Mouse (Mus musculus) kidney, postnatal 0 days (tissue): ENCODE measurements at regions not wholly inside any gene's neighbourhood (a gene's known extent, or its start where the extent isn't known, plus 50 kb on each side); places are given as distances from the start of the nearest gene placed in this dataset.

Source experiments
- ATAC-seq: fragments of 200-750 bp; cut with Nextera tagmentation; replicated peaks from 2 replicates; pipeline ENCODE4 v1.8.0; 2017; ENCODE audit warnings: low read depth, moderate number of reproducible peaks, moderate TSS enrichment, moderate library complexity; ENCODE audit not compliant: low FRiP score
- DNase-seq: peaks from one replicate; pipeline ENCODE4 v3.0.0-alpha.2; 2016; ENCODE audit warnings: low spot score
- H3K27ac ChIP-seq: fragments of 300-500 bp; sonication (generic); 2 replicates; pipeline ENCODE4 v1.5.1; 2014; ENCODE audit warnings: mild to moderate bottlenecking
- H3K27me3 ChIP-seq: fragments of 300-500 bp; sonication (generic); 2 replicates; pipeline ENCODE4 v1.6.1; 2014; ENCODE audit warnings: low read length, mixed read lengths; ENCODE audit not compliant: insufficient read depth
- H3K36me3 ChIP-seq: fragments of 300-500 bp; sonication (generic); 2 replicates; pipeline ENCODE4 v1.6.1; 2014; ENCODE audit warnings: low read length, mixed read lengths; ENCODE audit not compliant: insufficient read depth
- H3K4me1 ChIP-seq: fragments of 300-500 bp; sonication (generic); replicated peaks from 2 replicates; pipeline ENCODE4 v1.6.1; 2014; ENCODE audit warnings: antibody characterized with exemption, low read length, mixed read lengths; ENCODE audit not compliant: insufficient read depth
- H3K4me2 ChIP-seq: fragments of 300-500 bp; sonication (generic); 2 replicates; pipeline ENCODE4 v1.6.1; 2014; ENCODE audit warnings: mild to moderate bottlenecking, low read length, moderate library complexity, mixed read lengths
- H3K4me3 ChIP-seq: fragments of 300-500 bp; sonication (generic); replicated peaks from 2 replicates; pipeline ENCODE4 v1.5.1; 2014; ENCODE audit warnings: low read depth, low read length
- H3K9ac ChIP-seq: fragments of 300-500 bp; sonication (generic); 2 replicates; pipeline ENCODE4 v1.6.1; 2014; ENCODE audit warnings: low read depth, low read length
- H3K9me3 ChIP-seq: fragments of 300-500 bp; sonication (generic); replicated peaks from 2 replicates; pipeline ENCODE4 v1.6.1; 2016; ENCODE audit warnings: low read length, inconsistent platforms, mixed read lengths
- CTCF ChIP-seq: IDR thresholded peaks from 2 replicates; pipeline ENCODE4 v1.5.1; 2016; ENCODE audit warnings: antibody characterized with exemption, low read depth, mild to moderate bottlenecking, moderate library complexity
- WGBS: fragments of 180-500 bp; shearing (Covaris S2); extraction: QIAGEN DNeasy Blood & Tissue Kit; methylation state at CpG from one replicate; pipeline ENCODE4 v1.1.7; 2014; 5-methylcytosine and 5-hydroxymethylcytosine counted together

GRCm38 (mm10) chr1:185125737-185126286, 78.1 kb upstream of the Rab3gap2 start:
- no peaks in the 10 kb centered on the region for H3K27me3 ChIP-seq
- H3K36me3 ChIP-seq, result no peaks in the 10 kb centered on the region
- H3K9ac ChIP-seq, result no peak overlapping the region
- no peaks in the 10 kb centered on the region for H3K9me3 ChIP-seq
- no peak for TF ChIP-seq CTCF
- H3K4me2 ChIP-seq, result no peak overlapping the region
- ATAC-seq (no peak), DNase-seq (no peak)
- H3K4me3 ChIP-seq, result no peak overlapping the region
- no peaks in the 10 kb centered on the region for H3K4me1 ChIP-seq
- H3K27ac ChIP-seq, result no peak overlapping the region
- 71% methylated on average over 14 of the region's 14 CpGs for WGBS

- H3K27me3 ChIP-seq, result no peaks in the 10 kb centered on the region
- TF ChIP-seq CTCF, result no peak
These were observed 82.4 kb upstream of the Rab3gap2 start for GRCm38 (mm10) chr1:185121552-185121951.

GRCm38 (mm10) chr1:185120416-185120815, 83.5 kb upstream of the Rab3gap2 start:
- Histone ChIP-seq H3K4me2 (no peak overlapping the region), H3K4me1 (no peaks in the 10 kb centered on the region), H3K36me3 (no peaks in the 10 kb centered on the region), H3K27me3 (no peaks in the 10 kb centered on the region), H3K9me3 (0 out of 2 replicates have a peak, but pooled peaks cover 3% of the 10 kb centered on the region), H3K27ac (no peak overlapping the region), H3K9ac (no peak overlapping the region), H3K4me3 (no peak overlapping the region)
- no peak for TF ChIP-seq CTCF
- 68% methylated on average over 2 of the region's 2 CpGs for WGBS
- ATAC-seq, result no peak
- DNase-seq, result no peak

More at GRCm38 (mm10) chr1:185121552-185121951, 82.4 kb upstream of the Rab3gap2 start:
- Histone ChIP-seq H3K9me3 (no peaks in the 10 kb centered on the region), H3K4me3 (no peak overlapping the region), H3K9ac (no peak overlapping the region), H3K4me2 (no peak overlapping the region), H3K36me3 (no peaks in the 10 kb centered on the region), H3K27ac (no peak overlapping the region), H3K4me1 (no peaks in the 10 kb centered on the region)
- no peak for DNase-seq
- WGBS, result 88% methylated on average over 2 of the region's 2 CpGs
- no peak for ATAC-seq

GRCm38 (mm10) chr1:185117711-185118110, 86.2 kb upstream of the Rab3gap2 start:
- no peak for TF ChIP-seq CTCF
- 0 out of 2 replicates have a peak, but pooled peaks cover 3% of the 10 kb centered on the region for H3K9me3 ChIP-seq
- WGBS, result 47% methylated on average over 5 of the region's 5 CpGs
- no peak overlapping the region for H3K27ac ChIP-seq
- no peak overlapping the region for H3K4me3 ChIP-seq
- H3K4me2 ChIP-seq, result no peak overlapping the region
- no peaks in the 10 kb centered on the region for H3K4me1 ChIP-seq
- ATAC-seq (no peak), DNase-seq (no peak)
- H3K27me3 ChIP-seq, result no peaks in the 10 kb centered on the region
- H3K36me3 ChIP-seq, result no peaks in the 10 kb centered on the region
- no peak overlapping the region for H3K9ac ChIP-seq

- Histone ChIP-seq H3K4me2 (no peak overlapping the region), H3K27me3 (no peaks in the 10 kb centered on the region), H3K9me3 (0 out of 2 replicates have a peak, but pooled peaks cover 3% of the 10 kb centered on the region), H3K27ac (no peak overlapping the region), H3K9ac (no peak overlapping the region), H3K4me3 (no peak overlapping the region), H3K36me3 (no peaks in the 10 kb centered on the region), H3K4me1 (no peaks in the 10 kb centered on the region)
- TF ChIP-seq CTCF, result no peak
- 24% methylated on average over 6 of the region's 6 CpGs for WGBS
- DNase-seq, result peak; percentile 65
- ATAC-seq, result no peak
These were observed 90.2 kb upstream of the Rab3gap2 start for GRCm38 (mm10) chr1:185113687-185114086.

- ATAC-seq, result no peak
- WGBS, result 43% methylated on average over 4 of the region's 4 CpGs
- Histone ChIP-seq H3K9ac (no peak overlapping the region), H3K27ac (no peak overlapping the region), H3K36me3 (no peaks in the 10 kb centered on the region), H3K27me3 (no peaks in the 10 kb centered on the region), H3K4me2 (no peak overlapping the region), H3K9me3 (0 out of 2 replicates have a peak, but pooled peaks cover 3% of the 10 kb centered on the region), H3K4me1 (no peaks in the 10 kb centered on the region), H3K4me3 (no peak overlapping the region)
- peak; percentile 31 for DNase-seq
- TF ChIP-seq CTCF, result no peak
These were observed 91.9 kb upstream of the Rab3gap2 start for GRCm38 (mm10) chr1:185112017-185112399.
